Mouse (Mus musculus): ENCODE results near the gene Tmem147.
"Not testable (repeated sequence)": the region's sequence is repeated elsewhere in the genome, so short reads cannot be mapped to it uniquely, and the experiment has no call there.

- TF ChIP-seq CTCF (IDR thresholded peaks at IDR 0.05; ENCODE audit: control insufficient read depth, insufficient read depth, insufficient read length); MAX (IDR thresholded peaks at IDR 0.05); MYOG (IDR thresholded peaks at IDR 0.05; ENCODE audit: control insufficient read depth, extremely low read depth, insufficient read length); MYOD1 (IDR thresholded peaks at IDR 0.05; ENCODE audit: control insufficient read depth, insufficient read length, low read depth): not testable (repeated sequence)
These were observed 13.2 kb upstream of the Tmem147 start for GRCm38 (mm10) chr7:30742570-30742969.
